Mouse (Mus musculus) ES-E14 (cell line): ENCODE measurements at regions not wholly inside any gene's neighbourhood (a gene's known extent, or its start where the extent isn't known, plus 50 kb on each side); places are given as distances from the start of the nearest gene placed in this dataset.

Experiments
- DNase-seq: peaks from one replicate; pipeline ENCODE4 v3.0.0-alpha.2; 2013; ENCODE audit warnings: low read depth, low spot score
- H3K27ac ChIP-seq: 2 replicates; pipeline ENCODE4 v1.5.1; 2012; ENCODE audit warnings: low read depth, mild to moderate bottlenecking, low read length, moderate library complexity, mixed read lengths; ENCODE audit not compliant: poor library complexity, insufficient read depth, severe bottlenecking
- H3K36me3 ChIP-seq: 2 replicates; pipeline ENCODE4 v1.6.1; 2012; ENCODE audit warnings: mild to moderate bottlenecking, low read length, moderate library complexity, mixed read lengths; ENCODE audit not compliant: control insufficient read depth, poor library complexity, insufficient read depth, severe bottlenecking
- H3K4me1 ChIP-seq, 2 experiments: fragments of 150-350 bp in 1 of 2; sonication (generic) in 1 of 2; 2 replicates each; pipeline ENCODE4 v1.6.1; 2012; ENCODE audit warnings: low read length in 2 of 2, mild to moderate bottlenecking in 1 of 2, mixed read lengths in 1 of 2; ENCODE audit not compliant: control insufficient read depth in 2 of 2, insufficient read depth in 2 of 2, poor library complexity in 1 of 2
- H3K4me3 ChIP-seq, 2 experiments: fragments of 150-350 bp in 1 of 2; sonication (generic) in 1 of 2; 2 replicates each; pipeline ENCODE4 v1.5.1; 2012; ENCODE audit warnings: low read length in 2 of 2, low read depth in 1 of 2, mild to moderate bottlenecking in 1 of 2, mixed read lengths in 1 of 2; ENCODE audit not compliant: insufficient read depth in 1 of 2, poor library complexity in 1 of 2, severe bottlenecking in 1 of 2
- H3K9ac ChIP-seq: 2 replicates; pipeline ENCODE4 v1.6.1; 2012; ENCODE audit warnings: low read depth, mild to moderate bottlenecking, low read length, mixed read lengths; ENCODE audit not compliant: poor library complexity, insufficient read depth, severe bottlenecking
- H3K9me3 ChIP-seq: fragments of 150-350 bp; sonication (generic); 2 replicates; pipeline ENCODE4 v1.6.1; 2012; ENCODE audit warnings: low read depth, mild to moderate bottlenecking, low read length; ENCODE audit not compliant: control insufficient read depth, insufficient read depth
- CHD2 ChIP-seq: IDR thresholded peaks from 2 replicates; pipeline ENCODE4 v1.6.1; 2014; ENCODE audit warnings: mild to moderate bottlenecking, low read depth, low read length, inconsistent platforms
- HCFC1 ChIP-seq: IDR thresholded peaks from 2 replicates; pipeline ENCODE4 v1.6.1; 2012; ENCODE audit warnings: low read length, inconsistent platforms, borderline replicate concordance; ENCODE audit not compliant: insufficient read depth
- MAFK ChIP-seq: IDR thresholded peaks from 2 replicates; pipeline ENCODE4 v1.6.1; 2014; ENCODE audit warnings: mild to moderate bottlenecking, low read depth, low read length, inconsistent platforms; ENCODE audit not compliant: insufficient read depth
- ZC3H11A ChIP-seq: IDR thresholded peaks from 2 replicates; pipeline ENCODE4 v1.6.1; 2012; ENCODE audit warnings: low read depth, mild to moderate bottlenecking, inconsistent platforms, low read length, borderline replicate concordance
- ZNF384 ChIP-seq: IDR thresholded peaks from 2 replicates; pipeline ENCODE4 v1.6.1; 2012; ENCODE audit warnings: low read depth, low read length, inconsistent platforms
- in situ Hi-C, 2 experiments: fragments of 600-800 bp; cut with MboI; formaldehyde crosslinking; loops; one replicate each; pipeline ENCODE4 v1.15.1; 2025; ENCODE audit warnings: low sequenced_read_pairs in 2 of 2, inconsistent platforms in 1 of 2; ENCODE audit not compliant: unreplicated experiment in 2 of 2

- DNase-seq, result no peak
- no peak overlapping the region for H3K27ac ChIP-seq
- peaks cover 0 to 2% of the 10 kb centered on the region in 2 experiments; a peak in 1 of 4 replicates for H3K4me1 ChIP-seq
- H3K36me3 ChIP-seq, result no peaks in the 10 kb centered on the region
- in situ Hi-C loops, result no loop called here
- no peak overlapping the region for H3K4me3 ChIP-seq
- TF ChIP-seq ZC3H11A (no peak), ZNF384 (no peak), HCFC1 (no peak), CHD2 (no peak)
- no peak overlapping the region for H3K9ac ChIP-seq
- H3K9me3 ChIP-seq, result no peaks in the 10 kb centered on the region
Measured at GRCm38 (mm10) chr5:75401734-75402133, 173.0 kb upstream of the Kit start.

DNA sequence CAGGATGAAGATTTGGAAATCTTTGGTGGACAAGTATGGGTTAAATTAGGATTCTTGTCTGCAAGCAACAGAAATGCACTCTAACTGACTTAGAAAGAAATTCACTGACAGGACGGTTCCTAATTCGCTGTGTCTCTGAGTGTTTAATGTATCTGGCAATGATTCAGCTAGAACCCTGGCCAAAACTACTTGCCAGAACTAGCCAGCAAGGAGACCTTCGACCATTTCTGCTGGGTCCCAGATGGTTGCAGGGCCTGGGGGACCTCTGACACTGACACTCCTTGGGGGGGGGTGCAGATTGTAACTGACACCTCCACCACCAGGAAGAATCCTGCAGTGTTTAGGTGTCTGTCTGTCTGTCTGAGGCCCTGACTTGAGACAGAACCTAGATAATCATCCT, 172.1 kb upstream of the Kit start:
- Histone ChIP-seq H3K4me3 (no peak overlapping the region), H3K9me3 (no peaks in the 10 kb centered on the region), H3K27ac (no peak overlapping the region), H3K9ac (no peak overlapping the region), H3K4me1 (peaks cover 0 to 2% of the 10 kb centered on the region in 2 experiments; a peak in 1 of 4 replicates), H3K36me3 (no peaks in the 10 kb centered on the region)
- in situ Hi-C loops, result no loop called here
- no peak for DNase-seq
- TF ChIP-seq MAFK (no peak), HCFC1 (no peak), CHD2 (no peak), ZC3H11A (no peak), ZNF384 (no peak)

DNA sequence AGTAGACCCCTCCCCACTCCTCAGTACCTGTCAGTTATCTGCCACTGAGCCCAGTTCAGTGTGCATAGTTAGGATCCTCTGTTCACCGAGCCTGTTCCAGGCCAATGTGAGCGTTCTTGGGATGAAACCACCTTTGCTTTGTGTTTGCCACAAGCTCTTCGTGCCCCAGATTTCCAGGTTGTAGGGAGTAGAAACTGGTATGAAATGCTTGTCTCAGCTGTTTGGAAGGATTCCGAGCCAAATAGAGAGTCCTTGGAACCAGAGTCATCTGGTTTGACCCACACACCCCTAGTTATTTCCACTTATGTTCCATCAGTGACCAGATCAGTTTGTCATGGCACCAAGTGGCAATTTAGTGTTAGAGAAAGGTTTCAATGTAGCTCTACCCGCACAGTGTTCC, 171.2 kb upstream of the Kit start:
- H3K4me1 ChIP-seq, result peaks cover 0 to 1% of the 10 kb centered on the region in 2 experiments; a peak in 1 of 4 replicates
- H3K9me3 ChIP-seq, result no peaks in the 10 kb centered on the region
- TF ChIP-seq ZC3H11A (no peak), HCFC1 (no peak), CHD2 (no peak), ZNF384 (no peak), MAFK (no peak)
- in situ Hi-C loops, result no loop called here
- no peak for DNase-seq
- H3K36me3 ChIP-seq, result no peaks in the 10 kb centered on the region
- no peak overlapping the region for H3K4me3 ChIP-seq
- no peak overlapping the region for H3K27ac ChIP-seq
- no peak overlapping the region for H3K9ac ChIP-seq

DNA sequence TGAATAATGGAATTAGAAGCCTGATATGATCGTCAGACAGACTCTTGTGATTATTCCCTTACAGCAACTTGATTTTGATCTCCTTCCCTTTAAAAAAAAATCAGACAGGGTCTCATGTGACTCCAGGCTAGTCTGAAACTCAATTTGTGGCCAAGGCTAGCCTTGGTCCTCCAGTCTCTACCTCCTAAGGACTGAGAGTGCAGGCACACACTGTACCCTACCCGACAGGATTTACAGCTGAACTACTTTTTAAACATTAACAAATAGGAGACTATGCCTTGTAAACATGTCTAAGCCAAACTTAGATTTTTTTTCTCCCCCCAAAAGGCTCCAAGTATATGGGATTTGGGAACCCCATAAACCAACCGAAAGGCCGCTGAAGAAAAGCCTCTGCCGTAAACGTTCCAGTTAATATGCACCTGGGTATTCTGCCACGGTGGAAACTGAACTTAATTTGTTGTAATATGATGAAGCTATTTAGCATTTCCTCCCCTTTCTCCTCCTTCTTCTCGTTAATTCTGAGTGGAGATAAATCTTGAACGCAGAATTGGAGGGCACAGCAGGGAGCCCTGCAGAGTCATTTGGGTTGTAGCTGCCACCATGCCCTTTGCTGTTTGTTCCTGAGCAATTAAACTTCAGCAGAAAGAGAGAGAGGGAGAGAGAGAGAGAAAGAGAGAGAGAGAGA, 170.0 kb upstream of the Kit start:
- no peaks in the 10 kb centered on the region for H3K4me1 ChIP-seq
- no peak overlapping the region for H3K4me3 ChIP-seq
- no peak overlapping the region for H3K27ac ChIP-seq
- TF ChIP-seq HCFC1 (no peak), MAFK (no peak), ZC3H11A (no peak), CHD2 (no peak), ZNF384 (no peak)
- no peaks in the 10 kb centered on the region for H3K9me3 ChIP-seq
- no peak overlapping the region for H3K9ac ChIP-seq
- no peak for DNase-seq
- H3K36me3 ChIP-seq, result no peaks in the 10 kb centered on the region
- in situ Hi-C loops, result no loop called here

DNA sequence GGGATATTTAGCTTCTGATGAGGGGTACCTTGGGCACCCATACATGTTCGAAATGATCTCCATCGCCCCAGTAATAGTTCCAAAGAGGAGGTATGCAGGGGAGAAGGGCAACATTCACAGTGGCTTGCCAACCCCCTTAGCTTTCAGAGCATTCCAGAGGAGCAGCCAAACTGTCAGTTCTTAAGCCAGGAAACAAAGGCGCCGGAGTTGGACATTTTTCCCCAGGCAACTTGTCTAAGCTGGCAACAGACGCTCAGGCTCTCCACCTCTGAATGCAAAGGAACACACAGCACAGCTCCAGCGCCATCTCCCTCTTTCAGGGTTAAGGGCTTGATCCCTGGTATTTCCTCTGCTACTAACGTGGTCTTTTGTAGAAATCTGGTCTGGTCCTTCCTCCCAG, 169.2 kb upstream of the Kit start:
- in situ Hi-C loops, result no loop called here
- no peaks in the 10 kb centered on the region for H3K9me3 ChIP-seq
- H3K36me3 ChIP-seq, result no peaks in the 10 kb centered on the region
- no peak overlapping the region for H3K27ac ChIP-seq
- no peak for DNase-seq
- TF ChIP-seq CHD2, result no peak
- no peak for TF ChIP-seq ZNF384
- TF ChIP-seq MAFK, result no peak
- TF ChIP-seq ZC3H11A, result no peak
- TF ChIP-seq HCFC1, result no peak
- no peak overlapping the region for H3K4me3 ChIP-seq
- no peaks in the 10 kb centered on the region for H3K4me1 ChIP-seq
- H3K9ac ChIP-seq, result no peak overlapping the region
